Mouse (Mus musculus) Muller cell, postnatal 12 days (primary cell): ENCODE data around the gene 2900026A02Rik.
A peak's percentile ranks its signal among the peaks of the same experiment; 100 is the strongest.

Source experiments
- DNase-seq: peaks from one replicate; pipeline ENCODE4 v3.0.0-alpha.2; 2015; ENCODE audit errors: inconsistent ontology term

Gene 2900026A02Rik

GRCm38 (mm10) chr5:113099546-113099945 lies 121.5 kb downstream of the 2900026A02Rik start:
- peak; percentile 72 for DNase-seq

GRCm38 (mm10) chr5:113097551-113097950 lies 123.5 kb downstream of the 2900026A02Rik start:
- no peak for DNase-seq

DNA sequence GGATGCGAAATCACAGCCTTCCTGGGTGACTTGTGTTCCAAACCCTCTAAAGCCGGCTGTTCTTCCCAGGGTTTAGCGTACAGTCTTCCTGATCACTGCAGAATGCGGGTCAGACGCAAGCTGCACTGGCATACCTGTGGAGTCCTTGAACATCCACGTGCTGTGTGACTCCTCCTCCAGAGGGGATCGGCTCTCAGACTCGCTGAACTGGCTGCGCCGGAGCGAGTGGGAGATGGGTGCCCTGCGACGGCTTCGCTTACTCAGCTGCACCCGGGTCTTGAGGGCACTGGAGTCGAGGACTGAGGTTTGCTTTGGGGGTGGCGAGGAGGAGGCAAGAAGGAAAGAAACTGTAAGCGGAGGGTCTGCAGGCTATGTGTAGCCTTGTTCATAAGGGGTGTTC lies 125.6 kb downstream of the 2900026A02Rik start:
- no peak for DNase-seq

DNA sequence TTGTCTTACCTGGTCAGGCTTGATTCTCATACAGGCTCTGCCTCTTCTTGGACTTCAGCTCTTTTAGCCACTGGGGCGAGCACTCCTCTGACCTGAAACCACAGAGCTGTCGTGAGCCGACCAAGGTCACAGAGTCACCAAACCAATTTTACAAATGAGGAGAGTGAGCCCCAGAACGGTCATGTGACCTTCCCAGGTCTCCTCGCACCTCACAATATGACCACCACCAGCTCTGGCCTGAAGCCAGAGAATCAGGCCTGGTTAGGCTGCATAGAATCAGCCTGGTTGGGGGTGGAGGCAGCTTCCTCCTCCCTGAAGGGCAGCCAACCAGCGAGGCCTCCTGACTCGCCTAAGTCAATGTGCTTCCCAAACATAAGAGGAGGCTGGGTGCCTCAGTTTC lies 128.6 kb downstream of the 2900026A02Rik start:
- DNase-seq: no peak

DNA sequence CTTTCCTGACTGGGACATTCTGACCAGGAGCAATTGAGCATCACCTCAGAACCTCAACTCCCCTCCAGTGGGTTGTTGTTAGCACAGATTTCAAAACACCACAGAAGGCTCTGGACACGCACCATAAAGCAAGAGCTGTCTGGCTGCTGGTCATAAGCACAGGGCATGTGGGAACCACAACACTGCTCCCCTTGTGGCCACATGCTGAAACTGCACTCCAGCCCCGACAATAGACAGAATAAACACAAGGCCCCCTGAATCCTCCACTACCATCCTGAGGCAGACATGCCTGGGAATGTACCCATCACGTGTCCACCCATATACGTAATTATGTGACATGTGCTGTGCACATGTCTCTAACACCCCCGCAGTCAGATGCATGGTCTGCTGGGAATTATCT lies 129.9 kb downstream of the 2900026A02Rik start:
- no peak for DNase-seq

DNA sequence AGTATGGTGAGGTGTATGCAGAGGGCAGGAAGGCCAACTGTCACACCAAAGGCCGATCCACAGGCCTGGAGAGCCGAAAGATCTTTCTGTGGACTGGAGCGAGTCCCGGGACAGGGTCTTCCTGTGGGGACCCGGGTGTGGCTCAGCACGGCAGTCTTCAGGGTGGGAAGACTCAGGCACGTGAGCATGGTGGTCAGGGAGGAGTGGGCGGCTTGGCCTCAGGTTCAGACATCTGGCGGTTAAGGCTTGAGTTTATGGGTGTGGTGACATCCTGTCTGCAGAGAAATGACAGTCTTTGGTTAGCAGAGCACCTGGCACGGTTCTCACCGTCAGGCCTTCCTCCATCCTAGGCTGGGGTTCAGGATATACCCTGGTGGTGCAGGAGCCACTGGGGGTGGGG lies 130.3 kb downstream of the 2900026A02Rik start:
- no peak for DNase-seq

GRCm38 (mm10) chr5:113090077-113090690 lies 130.9 kb downstream of the 2900026A02Rik start:
- no peak for DNase-seq

GRCm38 (mm10) chr5:113087465-113087864 lies 133.6 kb downstream of the 2900026A02Rik start:
- no peak for DNase-seq

DNA sequence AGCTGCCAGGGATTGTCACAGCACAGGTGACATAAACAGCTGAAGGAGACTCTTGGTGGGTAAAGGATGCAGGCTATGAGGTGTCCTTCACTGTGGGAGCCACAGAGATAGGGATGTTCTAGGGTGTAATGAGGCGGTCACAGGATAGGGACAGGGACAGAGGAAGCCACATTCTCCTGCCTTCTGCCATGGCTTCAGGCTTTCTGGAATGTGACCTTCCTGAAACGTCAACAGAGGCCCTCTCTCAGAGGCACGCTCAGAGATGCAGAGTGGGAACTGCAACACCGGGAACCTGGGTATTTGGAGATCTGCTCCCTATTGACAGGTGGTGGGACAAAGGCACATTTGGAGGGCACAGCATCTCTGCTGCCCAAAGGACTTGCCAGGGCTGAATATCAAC lies 134.0 kb downstream of the 2900026A02Rik start:
- no peak for DNase-seq

- DNase-seq: no peak
These were observed 134.6 kb downstream of the 2900026A02Rik start for GRCm38 (mm10) chr5:113086439-113086838.

DNA sequence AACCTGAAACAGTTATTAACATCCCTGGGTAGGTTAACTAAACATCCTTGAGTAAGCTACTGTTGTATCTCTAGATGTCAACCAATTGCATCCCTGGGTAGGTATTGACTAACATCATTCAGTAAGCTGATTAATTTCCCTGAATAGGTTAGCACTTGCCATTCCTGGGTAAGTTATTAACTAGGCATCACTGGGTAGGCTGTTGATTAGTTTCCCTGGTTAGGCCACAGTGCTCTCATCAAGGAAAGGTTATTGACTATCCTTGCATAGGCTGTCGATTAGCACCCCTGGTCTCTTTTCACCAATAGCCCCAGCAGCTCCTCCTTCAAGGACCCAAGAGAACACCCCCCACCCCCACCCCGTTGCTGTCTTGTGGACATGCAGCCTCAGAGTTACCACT lies 135.1 kb downstream of the 2900026A02Rik start:
- no peak for DNase-seq

- no peak for DNase-seq
These were observed 136.7 kb downstream of the 2900026A02Rik start for GRCm38 (mm10) chr5:113084309-113084708.

DNA sequence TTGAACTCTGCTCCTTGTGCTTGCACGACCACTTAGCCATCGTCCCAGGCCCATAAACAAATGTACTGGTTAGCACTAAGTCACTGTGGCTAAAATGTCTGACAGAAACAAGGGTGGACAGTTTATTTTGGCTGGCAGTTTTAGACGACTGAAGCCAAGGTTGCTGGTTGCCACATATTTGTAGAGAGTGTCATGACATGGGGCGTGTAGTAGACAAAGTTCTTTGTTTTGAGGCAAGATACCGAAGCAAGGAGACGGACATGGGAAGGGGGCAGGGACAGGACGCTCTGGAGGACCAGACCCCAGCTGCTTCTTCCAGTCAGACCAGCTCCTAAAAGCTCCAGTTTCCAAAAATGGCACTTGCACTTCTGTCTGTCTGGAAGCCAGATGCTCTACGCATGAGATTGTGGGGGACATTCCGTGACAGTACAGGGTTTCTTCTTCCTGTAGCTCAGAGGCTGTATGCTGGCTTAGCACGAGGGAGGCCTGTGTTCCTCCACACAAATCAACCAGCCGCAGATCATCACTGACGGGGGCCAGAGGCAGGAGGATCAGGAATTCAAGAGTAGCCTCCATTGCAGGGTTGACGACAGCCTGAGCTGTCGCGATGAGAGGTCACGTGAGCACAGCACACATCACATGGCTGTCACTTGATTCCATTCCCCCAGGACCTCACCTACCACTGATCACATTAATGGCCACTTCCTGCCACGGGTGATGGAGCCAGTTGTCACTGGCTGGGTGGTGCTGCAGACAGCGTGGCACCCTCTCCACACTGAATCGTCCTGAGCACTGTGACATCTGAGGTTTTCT lies 138.5 kb downstream of the 2900026A02Rik start:
- DNase-seq: peak; percentile 89

GRCm38 (mm10) chr5:113081439-113081838 lies 139.6 kb downstream of the 2900026A02Rik start, which contains the start of gene Crybb3:
TSS of gene Crybb3 (minus strand) at chr5:113081584.
- DNase-seq: peak; percentile 72

DNA sequence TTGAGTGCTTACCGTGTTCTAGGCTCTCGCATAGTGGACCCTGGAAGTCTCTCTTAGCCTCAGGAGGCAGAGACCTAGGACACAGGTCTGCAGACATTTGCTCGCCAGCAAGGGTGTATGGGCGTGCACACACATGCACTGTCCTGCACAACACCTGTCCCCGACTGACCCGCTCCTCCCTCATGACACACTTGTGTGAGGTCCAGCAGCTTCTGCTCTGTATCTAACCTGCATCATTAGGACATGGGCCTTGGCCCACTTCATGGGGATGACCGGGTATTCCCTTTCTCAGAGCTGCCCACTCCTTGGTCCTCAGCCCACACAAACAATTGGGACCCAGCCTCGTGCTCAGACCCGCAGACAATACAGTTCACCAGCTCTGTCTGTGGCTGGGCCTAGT lies 140.0 kb downstream of the 2900026A02Rik start:
- DNase-seq: no peak

DNA sequence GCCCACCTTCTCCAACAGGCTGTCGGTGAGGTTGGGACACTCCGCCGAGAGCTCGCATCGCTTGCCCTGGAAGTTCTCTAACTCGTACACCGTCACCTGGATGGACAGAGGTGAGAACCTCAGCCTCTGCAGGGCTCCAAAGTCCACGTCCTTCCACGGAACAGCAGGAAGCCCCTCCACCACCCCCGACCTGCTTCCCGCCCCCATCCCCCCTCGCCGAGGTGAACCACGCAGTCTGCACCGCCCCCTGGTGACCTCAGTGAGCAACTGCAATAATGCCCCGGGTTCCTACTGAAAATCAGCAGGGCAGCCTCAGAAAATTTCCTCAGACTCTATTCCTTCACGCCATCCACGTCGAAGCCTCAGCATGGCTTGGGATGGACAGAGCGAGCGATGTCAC lies 141.3 kb downstream of the 2900026A02Rik start:
- DNase-seq: no peak

- DNase-seq: no peak
These were observed 142.3 kb downstream of the 2900026A02Rik start for GRCm38 (mm10) chr5:113078686-113079085.

DNA sequence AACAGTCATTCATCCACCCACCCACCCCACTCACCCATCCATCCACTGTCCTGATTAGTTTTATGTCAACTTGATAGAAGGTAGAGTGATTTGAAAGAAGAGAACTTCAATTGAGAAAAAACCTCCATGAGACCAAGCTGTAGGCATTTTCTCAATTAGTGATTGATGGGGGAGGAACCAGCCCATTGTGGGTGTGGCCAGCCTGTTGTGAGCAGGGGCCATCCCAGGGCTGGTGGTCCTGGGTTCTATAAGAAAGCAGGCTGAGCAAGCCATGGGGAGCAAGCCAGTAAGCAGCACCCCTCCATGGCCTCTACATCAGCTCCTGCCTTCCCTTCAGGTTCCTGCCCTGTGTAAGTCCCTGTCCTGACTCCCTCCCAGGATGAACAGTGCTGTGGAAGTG lies 151.0 kb downstream of the 2900026A02Rik start, which contains the start of gene Crybb2:
Gene Crybb2, minus strand, starts transcription at position 101 of the 400 bp plus-strand sequence.
- no peak for DNase-seq

DNA sequence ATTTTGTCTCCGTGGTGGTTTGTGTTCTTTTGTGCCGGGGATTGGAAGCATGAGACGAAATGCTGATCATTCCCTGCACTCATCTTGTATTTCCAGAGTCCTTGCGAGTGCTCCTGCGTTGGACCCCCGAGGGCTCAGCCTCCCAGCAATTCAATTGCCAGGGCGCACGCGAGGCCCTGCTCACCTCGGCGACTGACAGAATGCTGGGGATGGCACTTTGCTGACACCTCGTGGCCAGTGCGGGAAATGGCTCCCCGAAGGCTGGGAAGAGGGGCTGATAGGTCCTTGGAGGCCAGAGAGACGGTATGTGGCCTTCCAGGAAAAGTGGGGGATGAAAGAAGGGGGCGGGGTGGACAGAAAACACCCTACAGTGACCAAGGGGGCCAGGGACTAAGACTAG lies 166.7 kb downstream of the 2900026A02Rik start:
- peak; percentile 66 for DNase-seq

- DNase-seq: no peak
These were observed 170.4 kb downstream of the 2900026A02Rik start for GRCm38 (mm10) chr5:113050581-113051185.

- peak; percentile 57 for DNase-seq
These were observed 171.2 kb downstream of the 2900026A02Rik start for GRCm38 (mm10) chr5:113049876-113050275.

DNA sequence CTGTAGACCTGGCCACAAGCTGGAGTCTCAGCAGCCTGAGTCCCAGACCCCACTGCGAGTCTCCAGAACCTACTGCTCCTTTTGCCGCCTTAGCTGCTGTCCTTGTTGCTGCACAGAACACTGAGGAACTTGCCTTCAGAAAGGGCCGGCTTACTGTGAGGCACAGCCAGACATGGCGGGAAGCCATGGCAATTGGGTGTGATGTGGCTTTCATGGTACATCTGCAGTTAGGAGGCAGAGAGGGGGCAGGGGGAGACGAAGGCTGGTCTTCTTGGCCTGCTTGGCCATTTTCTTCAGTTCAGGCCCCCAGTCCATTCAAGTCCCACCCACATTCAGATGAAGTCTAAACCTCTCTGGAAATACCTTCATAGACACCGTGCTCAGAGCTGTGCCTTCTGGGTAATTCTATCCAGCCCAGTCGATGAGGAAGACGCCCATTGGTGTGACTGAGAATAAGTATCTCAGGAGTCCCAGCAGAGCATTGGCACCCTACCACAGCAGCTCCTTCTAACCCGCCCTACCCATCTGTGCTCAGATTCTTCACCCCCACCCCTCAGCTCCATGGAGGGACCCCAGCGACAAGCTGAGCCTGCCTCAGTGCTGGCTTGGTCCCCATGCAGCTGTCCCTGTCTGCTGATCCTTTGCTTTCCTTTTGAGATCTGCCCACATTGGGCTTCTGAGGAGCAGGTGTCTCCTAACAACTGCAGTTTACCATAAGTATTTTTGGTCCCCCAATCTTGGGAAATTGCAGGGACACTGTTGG lies 175.3 kb downstream of the 2900026A02Rik start:
- no peak for DNase-seq
